Mouse (Mus musculus) heart, embryonic 10.5 days (tissue): ENCODE results near the gene Csf3. TPM values are rescaled to one million over a fixed set of nuclear protein-coding genes. Genes with fewer than 3 reads are reported as not detected.

Experiments
- DNase-seq: peaks from one replicate; pipeline ENCODE4 v3.0.0-alpha.2; 2017; ENCODE audit warnings: low spot score
- H3K27ac ChIP-seq: fragments of 300-500 bp; sonication (generic); 2 replicates; pipeline ENCODE4 v1.5.1; 2016; ENCODE audit warnings: mild to moderate bottlenecking
- H3K27me3 ChIP-seq: fragments of 300-500 bp; sonication (generic); 2 replicates; pipeline ENCODE4 v1.6.1; 2016; ENCODE audit warnings: mild to moderate bottlenecking; ENCODE audit not compliant: poor library complexity, insufficient read depth, severe bottlenecking
- H3K36me3 ChIP-seq: fragments of 300-500 bp; sonication (generic); 2 replicates; pipeline ENCODE4 v1.6.1; 2016; ENCODE audit warnings: mild to moderate bottlenecking, moderate library complexity
- H3K4me1 ChIP-seq: fragments of 300-500 bp; sonication (generic); 2 replicates; pipeline ENCODE4 v1.6.1; 2016; ENCODE audit warnings: mild to moderate bottlenecking
- H3K4me3 ChIP-seq: fragments of 300-500 bp; sonication (generic); 2 replicates; pipeline ENCODE4 v1.5.1; 2016; ENCODE audit warnings: mild to moderate bottlenecking, moderate library complexity
- H3K9me3 ChIP-seq: fragments of 300-500 bp; sonication (generic); 2 replicates; pipeline ENCODE4 v1.6.1; 2016; ENCODE audit warnings: mild to moderate bottlenecking, moderate library complexity
- WGBS: fragments of 180-500 bp; shearing (Covaris S2); methylation state at CpG from one replicate; pipeline ENCODE4 v1.1.7; 2016; 5-methylcytosine and 5-hydroxymethylcytosine counted together
- polyA plus RNA-seq: library from polyadenylated mRNA; unstranded; fragments of >200 nt; fragmentation: Nextera tagmentation; extraction: Ambion mirVana; gene quantifications from 2 replicates; pipeline ENCODE4 v1.2.1, GENCODE M21; 2016

The Csf3 gene
- polyA plus RNA-seq, 1 experiment from 2014 or later, result not detected

GRCm38 (mm10) chr11:98748506-98749416, 47.7 kb downstream of the Csf3 start:
- peak overlapping the region; percentile 31; the same call in 1 of the 2 replicates for H3K4me3 ChIP-seq
- no peaks in the 10 kb centered on the region for H3K27me3 ChIP-seq
- no peaks in the 10 kb centered on the region for H3K9me3 ChIP-seq
- H3K36me3 ChIP-seq, result peaks cover 7% of the 10 kb centered on the region
- 25% methylated on average over 15 of the region's 15 CpGs for WGBS
- H3K4me1 ChIP-seq, result peaks cover 99% of the 10 kb centered on the region
- DNase-seq, result no peak
- peak overlapping the region; percentile 90 for H3K27ac ChIP-seq

- Histone ChIP-seq H3K9me3 (no peaks in the 10 kb centered on the region), H3K27ac (peak overlapping the region; percentile 90), H3K4me1 (peaks cover 99% of the 10 kb centered on the region), H3K27me3 (no peaks in the 10 kb centered on the region), H3K36me3 (peaks cover 13% of the 10 kb centered on the region), H3K4me3 (peak overlapping the region; percentile 31; the same call in 1 of the 2 replicates)
- DNase-seq, result no peak
- 49% methylated on average over 5 of the region's 5 CpGs for whole genome bisulfite sequencing
These were observed 48.7 kb downstream of the Csf3 start for GRCm38 (mm10) chr11:98749716-98750115.

GRCm38 (mm10) chr11:98750351-98751201, 49.5 kb downstream of the Csf3 start:
- Histone ChIP-seq H3K36me3 (peaks cover 13% of the 10 kb centered on the region), H3K4me1 (peaks cover 98% of the 10 kb centered on the region), H3K27ac (peak overlapping the region; percentile 90), H3K27me3 (no peaks in the 10 kb centered on the region), H3K9me3 (no peaks in the 10 kb centered on the region), H3K4me3 (peak overlapping the region; percentile 41)
- DNase-seq, result no peak
- WGBS, result 32% methylated on average over 16 of the region's 17 CpGs

GRCm38 (mm10) chr11:98751221-98751782, 50.2 kb downstream of the Csf3 start:
- peak; percentile 92 for DNase-seq
- peak overlapping the region; percentile 41 for H3K4me3 ChIP-seq
- peaks cover 98% of the 10 kb centered on the region for H3K4me1 ChIP-seq
- H3K27me3 ChIP-seq, result no peaks in the 10 kb centered on the region
- peak overlapping the region; percentile 90 for H3K27ac ChIP-seq
- 13% methylated on average over 6 of the region's 6 CpGs for WGBS
- peaks cover 20% of the 10 kb centered on the region for H3K36me3 ChIP-seq
- no peaks in the 10 kb centered on the region for H3K9me3 ChIP-seq

- WGBS, result 85% methylated on average over 10 of the region's 10 CpGs
- Histone ChIP-seq H3K4me1 (peaks cover 91% of the 10 kb centered on the region), H3K27ac (peak overlapping the region; percentile 90)
These were observed 51.6 kb downstream of the Csf3 start for GRCm38 (mm10) chr11:98752562-98753140.

More at GRCm38 (mm10) chr11:98752562-98753140, 51.6 kb downstream of the Csf3 start:
- H3K9me3 ChIP-seq, result no peaks in the 10 kb centered on the region
- no peaks in the 10 kb centered on the region for H3K27me3 ChIP-seq
- DNase-seq, result no peak
- H3K4me3 ChIP-seq, result no peak overlapping the region
- peaks cover 32% of the 10 kb centered on the region for H3K36me3 ChIP-seq

Other genes starting within 250 kb of the Csf3 start
- gene Ikzf3, start 155.2 kb upstream of the Csf3 start, polyA plus RNA-seq, result 0.04 and 0.22 TPM in 2 replicates
- 0.21 and 0.65 TPM in 2 replicates for gene Zpbp2, start 150.2 kb upstream of the Csf3 start, polyA plus RNA-seq
- gene Ormdl3, start 113.9 kb upstream of the Csf3 start, polyA plus RNA-seq, result 56.1 and 61.0 TPM in 2 replicates
- gene Lrrc3c, start 103.0 kb upstream of the Csf3 start, polyA plus RNA-seq, result not detected in 2 replicates
- gene Gm12355, start 75.6 kb upstream of the Csf3 start, polyA plus RNA-seq, result 0.71 and 1.0 TPM in 2 replicates
- gene Gsdma3, start 74.9 kb upstream of the Csf3 start, polyA plus RNA-seq, result not detected in 2 replicates
- gene Gsdma2, start 54.5 kb upstream of the Csf3 start, polyA plus RNA-seq, result not detected in 2 replicates
- not detected in 2 replicates for gene Gsdma, start 36.9 kb upstream of the Csf3 start, polyA plus RNA-seq
- 232 and 255 TPM in 2 replicates for gene Psmd3, start 18.7 kb upstream of the Csf3 start, polyA plus RNA-seq
- 54.6 and 56.5 TPM in 2 replicates for gene Med24, start 28.2 kb downstream of the Csf3 start, polyA plus RNA-seq
- 19.2 and 23.2 TPM in 2 replicates for gene Thra, start 39.4 kb downstream of the Csf3 start, polyA plus RNA-seq
- 3.6 and 5.9 TPM in 2 replicates for gene Nr1d1, start 74.1 kb downstream of the Csf3 start, polyA plus RNA-seq
- 14.0 and 21.6 TPM in 2 replicates for gene Msl1, start 94.3 kb downstream of the Csf3 start, polyA plus RNA-seq
- gene Casc3, start 103.6 kb downstream of the Csf3 start, polyA plus RNA-seq, result 29.5 and 37.2 TPM in 2 replicates
- 0.78 and 0.87 TPM in 2 replicates for gene Rapgefl1, start 135.5 kb downstream of the Csf3 start, polyA plus RNA-seq
- gene Wipf2, start 162.4 kb downstream of the Csf3 start, polyA plus RNA-seq, result 2.8 and 4.1 TPM in 2 replicates
- 39.3 and 47.7 TPM in 2 replicates for gene Cdc6, start 206.5 kb downstream of the Csf3 start, polyA plus RNA-seq
- gene Rara, start 226.6 kb downstream of the Csf3 start, polyA plus RNA-seq, result 30.4 and 36.9 TPM in 2 replicates